Mouse (Mus musculus): Measurements from ENCODE around the gene Fam214b. TPM values are rescaled to one million over a fixed set of nuclear protein-coding genes. Genes with fewer than 3 reads are reported as not detected.

Gene Fam214b
- polyA plus RNA-seq, 1 experiment from 2014 or later = 8.1 TPM

- DNase-seq (ENCODE audit: low spot score) = no peak
- WGBS = 87% methylated on average over 6 of the region's 6 CpGs
- H3K27me3 ChIP-seq (ENCODE audit: insufficient read depth, low read length) = no peaks in the 10 kb centered on the region
- H3K9me3 ChIP-seq (replicated peaks; ENCODE audit: low read length) = no peaks in the 10 kb centered on the region
- peaks cover 9% of the 10 kb centered on the region; the same call in 1 of the 2 replicates for H3K4me1 ChIP-seq (replicated peaks; ENCODE audit: insufficient read depth, low read length)
- no peak overlapping the region for H3K4me3 ChIP-seq (replicated peaks; ENCODE audit: low read depth, low read length)
- H3K9ac ChIP-seq (ENCODE audit: low read depth, low read length) = no peak overlapping the region
- no peak for ATAC-seq (replicated peaks; ENCODE audit: low FRiP score, low read depth)
- no peak overlapping the region for H3K4me2 ChIP-seq (ENCODE audit: low read length)
- no peak for TF ChIP-seq CTCF (IDR thresholded peaks at IDR 0.05; ENCODE audit: low read depth)
- H3K36me3 ChIP-seq (ENCODE audit: insufficient read depth, low read length) = peaks cover 19% of the 10 kb centered on the region
- no peak overlapping the region for H3K27ac ChIP-seq
These were observed 10.2 kb downstream of the Fam214b start for GRCm38 (mm10) chr4:43035851-43036250.

- no peak for DNase-seq (ENCODE audit: low spot score)
- Histone ChIP-seq H3K9ac (ENCODE audit: low read depth, low read length) (no peak overlapping the region), H3K27ac (no peak overlapping the region), H3K9me3 (replicated peaks; ENCODE audit: low read length) (no peaks in the 10 kb centered on the region), H3K4me2 (ENCODE audit: low read length) (no peak overlapping the region), H3K27me3 (ENCODE audit: insufficient read depth, low read length) (no peaks in the 10 kb centered on the region), H3K4me1 (replicated peaks; ENCODE audit: insufficient read depth, low read length) (peaks cover 7% of the 10 kb centered on the region), H3K4me3 (replicated peaks; ENCODE audit: low read depth, low read length) (no peak overlapping the region), H3K36me3 (ENCODE audit: insufficient read depth, low read length) (peaks cover 28% of the 10 kb centered on the region)
- no peak for TF ChIP-seq CTCF (IDR thresholded peaks at IDR 0.05; ENCODE audit: low read depth)
- WGBS = 86% methylated on average over 14 of the region's 14 CpGs
- no peak for ATAC-seq (replicated peaks; ENCODE audit: low FRiP score, low read depth)
These were observed 12.5 kb downstream of the Fam214b start for GRCm38 (mm10) chr4:43033481-43033880.

- WGBS = 100% methylated on average over 1 of the region's 1 CpGs
- Histone ChIP-seq H3K9ac (ENCODE audit: low read depth, low read length) (no peak overlapping the region), H3K9me3 (replicated peaks; ENCODE audit: low read length) (no peaks in the 10 kb centered on the region), H3K4me2 (ENCODE audit: low read length) (no peak overlapping the region), H3K27me3 (ENCODE audit: insufficient read depth, low read length) (no peaks in the 10 kb centered on the region), H3K27ac (no peak overlapping the region), H3K36me3 (ENCODE audit: insufficient read depth, low read length) (peaks cover 38% of the 10 kb centered on the region), H3K4me1 (replicated peaks; ENCODE audit: insufficient read depth, low read length) (peaks cover 7% of the 10 kb centered on the region), H3K4me3 (replicated peaks; ENCODE audit: low read depth, low read length) (no peak overlapping the region)
- ATAC-seq (replicated peaks; ENCODE audit: low FRiP score, low read depth) = no peak
- DNase-seq (ENCODE audit: low spot score) = no peak
- TF ChIP-seq CTCF (IDR thresholded peaks at IDR 0.05; ENCODE audit: low read depth) = no peak
These were observed 13.5 kb downstream of the Fam214b start for GRCm38 (mm10) chr4:43032501-43032900.

- H3K4me3 ChIP-seq (replicated peaks; ENCODE audit: low read depth, low read length) = peak within 1 kb of the TSS; percentile 64
- WGBS = under 1% methylated on average over 38 of the region's 38 CpGs
- H3K36me3 ChIP-seq (ENCODE audit: insufficient read depth, low read length) = peaks cover 43% of the 10 kb centered on the region
These were observed 14.6 kb downstream of the Fam214b start, which contains the start of gene Stoml2 for GRCm38 (mm10) chr4:43031237-43031995. Gene Stoml2 (minus strand): TSS chr4:43031710.

GRCm38 (mm10) chr4:43030780-43031230 lies 15.2 kb downstream of the Fam214b start:
- Histone ChIP-seq H3K4me3 (replicated peaks; ENCODE audit: low read depth, low read length) (peak overlapping the region; percentile 64), H3K27ac (peak overlapping the region; percentile 88), H3K9me3 (replicated peaks; ENCODE audit: low read length) (no peaks in the 10 kb centered on the region), H3K4me2 (ENCODE audit: low read length) (peak overlapping the region; percentile 79), H3K27me3 (ENCODE audit: insufficient read depth, low read length) (no peaks in the 10 kb centered on the region), H3K36me3 (ENCODE audit: insufficient read depth, low read length) (peaks cover 37% of the 10 kb centered on the region), H3K9ac (ENCODE audit: low read depth, low read length) (peak overlapping the region; percentile 73), H3K4me1 (replicated peaks; ENCODE audit: insufficient read depth, low read length) (peaks cover 7% of the 10 kb centered on the region)
- TF ChIP-seq CTCF (IDR thresholded peaks at IDR 0.05; ENCODE audit: low read depth) = no peak
- ATAC-seq (replicated peaks; ENCODE audit: low FRiP score, low read depth) (peak; percentile 65), DNase-seq (ENCODE audit: low spot score) (peak; percentile 38)
- WGBS = under 1% methylated on average over 28 of the region's 28 CpGs

More at GRCm38 (mm10) chr4:43031237-43031995, 14.6 kb downstream of the Fam214b start, which contains the start of gene Stoml2:
- Histone ChIP-seq H3K27me3 (ENCODE audit: insufficient read depth, low read length) (no peaks in the 10 kb centered on the region), H3K9ac (ENCODE audit: low read depth, low read length) (peak within 1 kb of the TSS; percentile 73), H3K4me2 (ENCODE audit: low read length) (peak within 1 kb of the TSS; percentile 79), H3K4me1 (replicated peaks; ENCODE audit: insufficient read depth, low read length) (peaks cover 7% of the 10 kb centered on the region), H3K9me3 (replicated peaks; ENCODE audit: low read length) (no peaks in the 10 kb centered on the region), H3K27ac (peak within 1 kb of the TSS; percentile 88)
- peak; percentile 95 for ATAC-seq (replicated peaks; ENCODE audit: low FRiP score, low read depth)
- DNase-seq (ENCODE audit: low spot score) = peak; percentile 100
- peak; percentile 59 for TF ChIP-seq CTCF (IDR thresholded peaks at IDR 0.05; ENCODE audit: low read depth)

- Histone ChIP-seq H3K4me3 (replicated peaks; ENCODE audit: low read depth, low read length) (peak overlapping the region; percentile 64), H3K27me3 (ENCODE audit: insufficient read depth, low read length) (no peaks in the 10 kb centered on the region), H3K4me2 (ENCODE audit: low read length) (peak overlapping the region; percentile 79), H3K36me3 (ENCODE audit: insufficient read depth, low read length) (peaks cover 37% of the 10 kb centered on the region), H3K4me1 (replicated peaks; ENCODE audit: insufficient read depth, low read length) (peaks cover 7% of the 10 kb centered on the region), H3K9me3 (replicated peaks; ENCODE audit: low read length) (no peaks in the 10 kb centered on the region), H3K27ac (peak overlapping the region; percentile 88), H3K9ac (ENCODE audit: low read depth, low read length) (peak overlapping the region; percentile 73)
- 49% methylated on average over 9 of the region's 9 CpGs for WGBS
- ATAC-seq (replicated peaks; ENCODE audit: low FRiP score, low read depth) (no peak), DNase-seq (ENCODE audit: low spot score) (no peak)
- TF ChIP-seq CTCF (IDR thresholded peaks at IDR 0.05; ENCODE audit: low read depth) = no peak
These were observed 15.7 kb downstream of the Fam214b start for GRCm38 (mm10) chr4:43030352-43030751.
